Mouse (Mus musculus) bone marrow, adult 2 months (tissue): ENCODE data around the gene Upk1a.

Experiments
- CTCF ChIP-seq: fragments of 200-500 bp; IDR thresholded peaks from 2 replicates; pipeline ENCODE4 v1.5.1; 2011; ENCODE audit warnings: low read length, control low read depth; ENCODE audit not compliant: control insufficient read depth, insufficient read depth
- POLR2A ChIP-seq: fragments of 200-500 bp; IDR thresholded peaks from 2 replicates; pipeline ENCODE4 v1.6.1; 2011; ENCODE audit warnings: low read depth, mild to moderate bottlenecking, control low read depth, low read length, borderline replicate concordance; ENCODE audit not compliant: control insufficient read depth

DNA sequence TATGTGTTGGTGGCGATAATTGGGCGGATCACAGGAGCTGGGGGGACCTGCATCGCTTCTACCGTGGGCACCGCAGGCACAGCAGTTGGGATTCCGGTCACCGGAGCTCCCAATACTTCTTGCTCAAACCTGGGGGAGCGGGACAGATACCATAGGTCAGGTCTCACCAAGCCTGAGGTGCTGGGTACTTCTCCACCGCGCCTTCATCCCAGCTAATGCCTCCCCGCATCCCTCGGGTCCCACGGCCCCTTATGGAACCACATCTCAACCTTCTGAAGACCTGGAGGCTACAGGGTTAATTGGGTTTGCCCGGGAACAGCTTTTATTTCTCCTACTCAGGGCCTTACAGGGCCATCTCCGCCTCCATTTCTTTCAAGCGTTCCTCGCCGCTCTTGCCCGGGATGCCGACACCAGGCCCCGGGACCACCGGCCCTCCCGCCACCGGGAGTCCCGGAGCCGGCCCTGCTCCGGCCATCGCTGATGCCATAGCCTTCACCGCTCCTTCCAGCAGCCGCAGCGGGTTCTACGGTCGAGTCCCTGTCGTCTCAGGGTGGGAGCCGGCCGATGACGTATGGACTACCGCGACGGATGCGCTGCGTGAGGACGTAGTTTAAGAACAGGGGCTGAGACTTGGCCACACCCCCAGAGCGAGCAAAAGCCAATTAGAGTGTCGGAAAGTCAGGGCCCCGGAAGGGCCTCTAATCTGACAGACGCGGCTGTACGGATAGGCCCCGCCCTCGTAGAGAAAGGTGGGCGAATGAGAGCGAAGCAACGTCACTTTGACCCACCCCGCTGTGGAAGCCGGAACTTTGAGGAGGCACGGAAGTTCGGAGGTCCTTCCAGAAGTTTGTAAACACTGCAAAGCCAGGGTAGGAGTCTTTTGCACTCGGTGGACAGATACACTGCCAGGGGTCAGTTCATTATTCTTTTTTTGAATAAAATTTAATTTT, 37.2 kb upstream of the Upk1a start, which contains the start of gene Rbm42:
- TF ChIP-seq CTCF = no peak
- TF ChIP-seq POLR2A = peak; percentile 79; the same call in 1 of the 2 replicates
